Mouse (Mus musculus) liver, adult 2 months (tissue): Measurements from ENCODE around the gene Kalrn.

Experiments used
- CTCF ChIP-seq: fragments of 200-500 bp; IDR thresholded peaks from 2 replicates; pipeline ENCODE4 v1.5.1; 2011; ENCODE audit warnings: low read depth, low read length, control low read depth
- POLR2A ChIP-seq: fragments of 200-500 bp; IDR thresholded peaks from 2 replicates; pipeline ENCODE4 v1.6.1; 2011; ENCODE audit warnings: low read length, control low read depth; ENCODE audit not compliant: insufficient read depth; ENCODE audit errors: extremely low read depth

DNA sequence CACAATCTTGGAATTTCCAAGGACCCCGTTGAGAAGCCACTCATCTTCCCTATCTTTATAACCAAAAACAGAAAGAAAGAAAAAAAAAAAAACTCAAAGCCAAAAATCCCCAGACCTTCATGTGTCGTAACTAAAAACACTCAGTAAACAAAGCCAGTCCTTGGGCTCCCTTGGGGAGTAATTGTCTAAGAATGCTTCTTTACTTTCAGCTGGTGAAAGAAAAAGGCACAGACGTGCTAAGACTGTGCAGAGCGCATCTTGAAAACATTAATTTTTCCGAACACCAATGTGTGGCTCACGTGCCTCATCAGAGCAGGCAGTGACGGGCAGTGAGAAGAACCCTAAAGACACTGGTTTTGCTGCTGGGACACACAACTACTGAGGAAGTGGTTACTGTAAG is 47.0 kb downstream of the Kalrn start:
- TF ChIP-seq POLR2A (no peak), CTCF (no peak)
